Mouse (Mus musculus) midbrain, embryonic 16.5 days (tissue): ENCODE data around the gene Chchd1. TPM values are rescaled to one million over a fixed set of nuclear protein-coding genes. Genes with fewer than 3 reads are reported as not detected.
"Not testable (repeated sequence)": the region's sequence is repeated elsewhere in the genome, so short reads cannot be mapped to it uniquely, and the experiment has no call there.

Experiments used
- ATAC-seq: fragments of 200-750 bp; cut with Nextera tagmentation; 2 replicates; pipeline ENCODE4 v1.8.0; 2017; ENCODE audit warnings: moderate TSS enrichment
- H3K27ac ChIP-seq: fragments of 300-500 bp; sonication (generic); 2 replicates; pipeline ENCODE4 v1.5.1; 2014; ENCODE audit warnings: mild to moderate bottlenecking, low read length, mixed read lengths
- H3K27me3 ChIP-seq: fragments of 300-500 bp; sonication (generic); 2 replicates; pipeline ENCODE4 v1.6.1; 2014; ENCODE audit warnings: low read depth, low read length, mixed read lengths; ENCODE audit not compliant: control insufficient read depth, insufficient read depth
- H3K36me3 ChIP-seq: fragments of 300-500 bp; sonication (generic); 2 replicates; pipeline ENCODE4 v1.6.1; 2014; ENCODE audit warnings: mild to moderate bottlenecking, low read length, moderate library complexity, mixed read lengths; ENCODE audit not compliant: control insufficient read depth, insufficient read depth
- H3K4me1 ChIP-seq: fragments of 300-500 bp; sonication (generic); 2 replicates; pipeline ENCODE4 v1.6.1; 2014; ENCODE audit warnings: mild to moderate bottlenecking, low read length, mixed read lengths; ENCODE audit not compliant: control insufficient read depth, insufficient read depth
- H3K4me2 ChIP-seq: fragments of 300-500 bp; sonication (generic); 2 replicates; pipeline ENCODE4 v1.6.1; 2014; ENCODE audit warnings: mild to moderate bottlenecking, low read length, mixed read lengths
- H3K4me3 ChIP-seq: fragments of 300-500 bp; sonication (generic); 2 replicates; pipeline ENCODE4 v1.5.1; 2014; ENCODE audit warnings: low read depth, mild to moderate bottlenecking, low read length, moderate library complexity, mixed read lengths
- H3K9ac ChIP-seq: fragments of 300-500 bp; sonication (generic); 2 replicates; pipeline ENCODE4 v1.6.1; 2014; ENCODE audit warnings: low read depth, low read length, mixed read lengths
- H3K9me3 ChIP-seq: fragments of 300-500 bp; sonication (generic); replicated peaks from 2 replicates; pipeline ENCODE4 v1.6.1; 2014; ENCODE audit warnings: mild to moderate bottlenecking, low read length, mixed read lengths; ENCODE audit not compliant: control insufficient read depth, poor library complexity, severe bottlenecking
- WGBS: fragments of 180-500 bp; shearing (Covaris S2); extraction: QIAGEN DNeasy Blood & Tissue Kit; methylation state at CpG from one replicate; pipeline ENCODE4 v1.1.7; 2014; 5-methylcytosine and 5-hydroxymethylcytosine counted together
- polyA plus RNA-seq: library from polyadenylated mRNA; unstranded; fragments of >200 nt; fragmentation: Nextera tagmentation; extraction: Ambion mirVana; gene quantifications from 2 replicates; pipeline ENCODE4 v1.2.1, GENCODE M21; 2015

Gene Chchd1
- polyA plus RNA-seq, 1 experiment from 2014 or later, result 171 TPM

- WGBS, result under 1% methylated on average over 107 of the region's 111 CpGs
- peak; percentile 93 for ATAC-seq
- H3K36me3 ChIP-seq, result peaks cover 20% of the 10 kb centered on the region
- peak within 1 kb of the TSS; percentile 57 for H3K4me2 ChIP-seq
- H3K9me3 ChIP-seq, result no peaks in the 10 kb centered on the region
- peak within 1 kb of the TSS; percentile 98 for H3K27ac ChIP-seq
- H3K27me3 ChIP-seq, result no peaks in the 10 kb centered on the region
- peak within 1 kb of the TSS; percentile 77 for H3K4me3 ChIP-seq
- peak within 1 kb of the TSS; percentile 96 for H3K9ac ChIP-seq
- peaks cover 45% of the 10 kb centered on the region for H3K4me1 ChIP-seq
Measured at GRCm38 (mm10) chr14:20694884-20695760, 7.7 kb upstream of the Chchd1 start, which contains the start of gene Fut11. Gene Fut11 (plus strand): TSS chr14:20694968.

GRCm38 (mm10) chr14:20695761-20696520, 6.9 kb upstream of the Chchd1 start:
- Histone ChIP-seq H3K4me2 (peak overlapping the region; percentile 57), H3K9me3 (no peaks in the 10 kb centered on the region), H3K27me3 (no peaks in the 10 kb centered on the region), H3K4me3 (peak overlapping the region; percentile 77), H3K27ac (peak overlapping the region; percentile 98), H3K36me3 (peaks cover 15% of the 10 kb centered on the region), H3K4me1 (peaks cover 51% of the 10 kb centered on the region), H3K9ac (peak overlapping the region; percentile 96)
- 11% methylated on average over 27 of the region's 27 CpGs for WGBS
- ATAC-seq, result no peak

- H3K27me3 ChIP-seq, result no peaks in the 10 kb centered on the region
- H3K36me3 ChIP-seq, result peaks cover 7% of the 10 kb centered on the region; the same call in 1 of the 2 replicates
- 4% methylated on average over 1 of the region's 1 CpGs for WGBS
- no peaks in the 10 kb centered on the region for H3K9me3 ChIP-seq
- peak overlapping the region; percentile 77 for H3K4me3 ChIP-seq
- 0 out of 2 replicates have a peak overlapping the region, but pooled peaks have one; percentile 18 for H3K27ac ChIP-seq
- peaks cover 61% of the 10 kb centered on the region for H3K4me1 ChIP-seq
- H3K9ac ChIP-seq, result peak overlapping the region; percentile 21
- no peak for ATAC-seq
- peak overlapping the region; percentile 57 for H3K4me2 ChIP-seq
Measured at GRCm38 (mm10) chr14:20696986-20697385, 5.8 kb upstream of the Chchd1 start.

- peak overlapping the region; percentile 57 for H3K4me2 ChIP-seq
- peaks cover 64% of the 10 kb centered on the region for H3K4me1 ChIP-seq
- no peak overlapping the region for H3K9ac ChIP-seq
- ATAC-seq, result no peak
- H3K4me3 ChIP-seq, result no peak overlapping the region
- no peaks in the 10 kb centered on the region for H3K27me3 ChIP-seq
- H3K9me3 ChIP-seq, result no peaks in the 10 kb centered on the region
- 93% methylated on average over 2 of the region's 2 CpGs for WGBS
- no peak overlapping the region for H3K27ac ChIP-seq
- peaks cover 5% of the 10 kb centered on the region; the same call in 1 of the 2 replicates for H3K36me3 ChIP-seq
Measured at GRCm38 (mm10) chr14:20698515-20698914, 4.3 kb upstream of the Chchd1 start.

- peaks cover 3% of the 10 kb centered on the region; the same call in 1 of the 2 replicates for H3K36me3 ChIP-seq
- 87% methylated on average over 3 of the region's 3 CpGs for WGBS
- no peak overlapping the region for H3K27ac ChIP-seq
- H3K9me3 ChIP-seq, result no peaks in the 10 kb centered on the region
- peaks cover 65% of the 10 kb centered on the region for H3K4me1 ChIP-seq
- H3K27me3 ChIP-seq, result no peaks in the 10 kb centered on the region
- H3K4me2 ChIP-seq, result no peak overlapping the region
- no peak for ATAC-seq
- H3K9ac ChIP-seq, result no peak overlapping the region
- no peak overlapping the region for H3K4me3 ChIP-seq
Measured at GRCm38 (mm10) chr14:20700362-20700761, 2.4 kb upstream of the Chchd1 start.

- Histone ChIP-seq H3K27me3 (no peaks in the 10 kb centered on the region), H3K4me2 (peak overlapping the region; percentile 73), H3K4me1 (peaks cover 59% of the 10 kb centered on the region), H3K9ac (peak overlapping the region; percentile 0; the same call in 1 of the 2 replicates), H3K4me3 (peak overlapping the region; percentile 87; the same call in 1 of the 2 replicates), H3K36me3 (peaks cover 3% of the 10 kb centered on the region; the same call in 1 of the 2 replicates), H3K27ac (no peak overlapping the region), H3K9me3 (no peaks in the 10 kb centered on the region)
- 83% methylated on average over 8 of the region's 8 CpGs for WGBS
- no peak for ATAC-seq
Measured at GRCm38 (mm10) chr14:20701554-20701953, 1.3 kb upstream of the Chchd1 start.

GRCm38 (mm10) chr14:20702096-20702740, 588 bp upstream of the Chchd1 start:
- peak overlapping the region; percentile 86 for H3K9ac ChIP-seq
- peak overlapping the region; percentile 88 for H3K27ac ChIP-seq
- no peaks in the 10 kb centered on the region for H3K27me3 ChIP-seq
- ATAC-seq, result 0 out of 2 replicates have a peak, but pooled peaks have one; percentile 9
- H3K4me1 ChIP-seq, result peaks cover 55% of the 10 kb centered on the region
- peak overlapping the region; percentile 87 for H3K4me3 ChIP-seq
- H3K36me3 ChIP-seq, result peaks cover 3% of the 10 kb centered on the region; the same call in 1 of the 2 replicates
- no peaks in the 10 kb centered on the region for H3K9me3 ChIP-seq
- whole genome bisulfite sequencing, result 16% methylated on average over 15 of the region's 15 CpGs
- peak overlapping the region; percentile 73 for H3K4me2 ChIP-seq

- H3K4me1 ChIP-seq, result peaks cover 46% of the 10 kb centered on the region
- not testable (repeated sequence) for H3K27me3 ChIP-seq
- 9% methylated on average over 8 of the region's 8 CpGs for WGBS
Measured at GRCm38 (mm10) chr14:20703461-20703860, 655 bp downstream of the Chchd1 start.

More at GRCm38 (mm10) chr14:20703461-20703860, 655 bp downstream of the Chchd1 start:
- Histone ChIP-seq H3K4me2 (peak overlapping the region; percentile 73), H3K27ac (peak overlapping the region; percentile 88), H3K9ac (peak overlapping the region; percentile 86), H3K4me3 (peak overlapping the region; percentile 87)
- not testable (repeated sequence) for H3K36me3 ChIP-seq, ATAC-seq, H3K9me3 ChIP-seq
